Mouse (Mus musculus) thymus, adult 2 months (tissue): Measurements from ENCODE around the gene Nudt22. TPM values are rescaled to one million over a fixed set of nuclear protein-coding genes. Genes with fewer than 3 reads are reported as not detected.

Experiments used
- DNase-seq: peaks from one replicate; pipeline ENCODE4 v3.0.0; 2021
- H3K27ac ChIP-seq: fragments of 200-500 bp; 2 replicates; pipeline ENCODE4 v1.5.1; 2012; ENCODE audit warnings: low read length, control low read depth; ENCODE audit not compliant: control insufficient read depth, insufficient read depth
- H3K27me3 ChIP-seq: fragments of 200-500 bp; 2 replicates; pipeline ENCODE4 v1.6.1; 2012; ENCODE audit warnings: mild to moderate bottlenecking, low read length, moderate library complexity, mixed read lengths; ENCODE audit not compliant: control insufficient read depth, insufficient read depth
- H3K36me3 ChIP-seq: fragments of 200-500 bp; 2 replicates; pipeline ENCODE4 v1.6.1; 2012; ENCODE audit warnings: mild to moderate bottlenecking, low read length, moderate library complexity; ENCODE audit not compliant: control insufficient read depth, insufficient read depth
- H3K4me1 ChIP-seq: fragments of 200-500 bp; replicated peaks from 2 replicates; pipeline ENCODE4 v1.6.1; 2012; ENCODE audit warnings: low read length; ENCODE audit not compliant: control insufficient read depth, insufficient read depth
- H3K4me3 ChIP-seq: fragments of 200-500 bp; 2 replicates; pipeline ENCODE4 v1.5.1; 2012; ENCODE audit warnings: mild to moderate bottlenecking, low read length, control low read depth, moderate library complexity; ENCODE audit not compliant: control insufficient read depth, insufficient read depth
- CTCF ChIP-seq: fragments of 200-500 bp; IDR thresholded peaks from 2 replicates; pipeline ENCODE4 v1.5.1; 2012; ENCODE audit warnings: mild to moderate bottlenecking, control low read depth, low read length, moderate library complexity, borderline replicate concordance; ENCODE audit not compliant: control insufficient read depth, poor library complexity, insufficient read depth; ENCODE audit errors: extremely low read depth
- POLR2A ChIP-seq: fragments of 200-500 bp; IDR thresholded peaks from 2 replicates; pipeline ENCODE4 v1.6.1; 2012; ENCODE audit warnings: mild to moderate bottlenecking, low read length, control low read depth, moderate library complexity; ENCODE audit not compliant: control insufficient read depth, poor library complexity, insufficient read depth; ENCODE audit errors: extremely low read depth
- WGBS: fragments of 180-500 bp; shearing (Covaris S2); methylation state at CpG from one replicate; pipeline ENCODE4 v1.1.7; 2018; 5-methylcytosine and 5-hydroxymethylcytosine counted together
- polyA plus RNA-seq: library from polyadenylated mRNA; depleted of rRNA; stranded (reverse); fragments of >200 nt; gene quantifications from 2 replicates; pipeline ENCODE4 v1.2.3, GENCODE M21; 2012

Nudt22 gene
- polyA plus RNA-seq, 1 experiment: 46.5 TPM

DNA sequence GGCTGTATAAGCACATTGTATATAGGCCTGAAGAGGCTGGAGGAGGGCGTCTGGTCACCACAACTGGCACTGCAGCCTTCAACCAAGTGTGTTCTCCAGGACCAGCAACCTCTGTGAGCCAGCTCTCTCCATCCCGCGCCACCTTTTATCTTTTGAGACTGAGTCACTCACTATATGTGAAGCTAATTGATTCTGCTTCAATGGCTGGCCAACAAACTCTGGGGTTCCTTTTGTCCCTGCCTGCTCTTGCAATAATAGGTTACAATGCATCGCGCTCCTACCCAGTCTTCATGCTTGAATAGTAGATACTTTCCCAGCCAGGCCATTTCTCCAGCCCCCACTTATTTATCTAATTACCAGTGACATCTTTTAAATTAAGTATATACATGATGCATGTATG, 12.3 kb downstream of the Nudt22 start:
- no peak for DNase-seq
- TF ChIP-seq CTCF (no peak), POLR2A (no peak)
- WGBS: 98% methylated on average over 5 of the region's 5 CpGs

DNA sequence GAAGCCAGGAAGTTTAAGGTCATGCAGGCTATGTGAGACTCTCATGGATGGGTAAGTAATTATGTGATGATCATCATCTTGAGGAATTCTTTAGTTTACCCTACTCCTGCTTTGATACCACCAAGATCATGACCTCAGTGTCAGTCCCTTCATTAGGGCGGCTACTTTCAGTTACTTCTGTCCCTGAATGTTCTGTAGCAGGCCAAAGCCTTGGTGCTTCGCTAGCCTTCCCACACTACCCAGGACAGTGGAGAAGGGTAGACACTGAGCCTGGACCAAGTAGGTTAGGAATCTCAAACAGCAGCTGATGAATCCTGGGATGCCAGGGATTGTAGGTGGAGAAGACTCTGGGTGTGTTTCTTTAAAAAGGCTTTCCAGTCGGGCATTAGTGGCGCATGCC, 14.5 kb downstream of the Nudt22 start:
- Histone ChIP-seq H3K27me3 (no peaks in the 10 kb centered on the region), H3K4me3 (no peak overlapping the region), H3K36me3 (peaks cover 6% of the 10 kb centered on the region; the same call in 1 of the 2 replicates), H3K4me1 (peaks cover 29% of the 10 kb centered on the region), H3K27ac (no peak overlapping the region)
- TF ChIP-seq CTCF: no peak
- no peak for TF ChIP-seq POLR2A
- WGBS: 97% methylated on average over 4 of the region's 4 CpGs
- DNase-seq: no peak

More for the DNA sequence above, 12.3 kb downstream of the Nudt22 start:
- Histone ChIP-seq H3K27ac (no peak overlapping the region), H3K4me1 (peaks cover 23% of the 10 kb centered on the region), H3K4me3 (no peak overlapping the region), H3K36me3 (no peaks in the 10 kb centered on the region), H3K27me3 (no peaks in the 10 kb centered on the region)

DNA sequence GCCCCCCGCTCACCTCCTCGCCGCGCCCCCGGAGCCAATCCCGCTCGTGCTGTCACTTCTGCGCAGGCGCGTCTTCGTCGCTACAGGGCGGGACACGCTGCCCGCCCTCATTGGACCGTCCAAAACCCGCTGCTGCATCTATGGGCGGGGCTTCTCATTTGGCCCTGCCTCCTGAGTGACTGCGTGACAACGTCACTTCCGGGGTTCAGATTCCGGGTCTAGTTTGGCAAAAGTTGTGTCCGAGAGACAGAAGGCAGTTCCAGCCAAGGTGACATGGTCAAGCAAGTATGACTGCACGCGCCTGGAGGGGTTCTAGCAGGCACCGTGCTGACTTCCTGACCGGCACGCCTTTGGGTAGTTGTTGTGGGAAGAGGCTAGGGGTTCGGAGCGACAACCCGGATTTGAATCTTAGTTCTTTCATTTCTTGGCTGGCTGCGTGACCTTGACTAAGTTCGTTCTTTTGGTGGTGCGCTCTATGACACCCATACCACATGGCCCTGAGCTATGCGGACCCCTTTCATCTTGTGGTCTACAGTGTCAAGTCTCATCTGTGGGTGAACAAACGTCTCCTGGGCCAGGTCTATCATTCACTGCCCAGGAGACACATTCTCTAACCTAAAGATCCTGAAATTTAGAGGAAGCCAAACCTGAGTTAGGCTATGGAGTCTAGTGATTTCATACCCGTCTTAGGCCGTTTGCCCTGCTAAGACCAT, 15.4 kb downstream of the Nudt22 start, which contains the start of gene Fkbp2:
Gene Fkbp2, minus strand, starts transcription at position 121 of the 713 bp plus-strand sequence.
- Histone ChIP-seq H3K4me3 (peak within 1 kb of the TSS; percentile 65), H3K27me3 (no peaks in the 10 kb centered on the region), H3K4me1 (peaks cover 28% of the 10 kb centered on the region), H3K36me3 (peaks cover 6% of the 10 kb centered on the region; the same call in 1 of the 2 replicates), H3K27ac (peak within 1 kb of the TSS; percentile 53)
- under 1% methylated on average over 38 of the region's 38 CpGs for WGBS
- DNase-seq: peak; percentile 98
- TF ChIP-seq CTCF: peak; percentile 37; the same call in 1 of the 2 replicates
- peak; percentile 35 for TF ChIP-seq POLR2A

DNA sequence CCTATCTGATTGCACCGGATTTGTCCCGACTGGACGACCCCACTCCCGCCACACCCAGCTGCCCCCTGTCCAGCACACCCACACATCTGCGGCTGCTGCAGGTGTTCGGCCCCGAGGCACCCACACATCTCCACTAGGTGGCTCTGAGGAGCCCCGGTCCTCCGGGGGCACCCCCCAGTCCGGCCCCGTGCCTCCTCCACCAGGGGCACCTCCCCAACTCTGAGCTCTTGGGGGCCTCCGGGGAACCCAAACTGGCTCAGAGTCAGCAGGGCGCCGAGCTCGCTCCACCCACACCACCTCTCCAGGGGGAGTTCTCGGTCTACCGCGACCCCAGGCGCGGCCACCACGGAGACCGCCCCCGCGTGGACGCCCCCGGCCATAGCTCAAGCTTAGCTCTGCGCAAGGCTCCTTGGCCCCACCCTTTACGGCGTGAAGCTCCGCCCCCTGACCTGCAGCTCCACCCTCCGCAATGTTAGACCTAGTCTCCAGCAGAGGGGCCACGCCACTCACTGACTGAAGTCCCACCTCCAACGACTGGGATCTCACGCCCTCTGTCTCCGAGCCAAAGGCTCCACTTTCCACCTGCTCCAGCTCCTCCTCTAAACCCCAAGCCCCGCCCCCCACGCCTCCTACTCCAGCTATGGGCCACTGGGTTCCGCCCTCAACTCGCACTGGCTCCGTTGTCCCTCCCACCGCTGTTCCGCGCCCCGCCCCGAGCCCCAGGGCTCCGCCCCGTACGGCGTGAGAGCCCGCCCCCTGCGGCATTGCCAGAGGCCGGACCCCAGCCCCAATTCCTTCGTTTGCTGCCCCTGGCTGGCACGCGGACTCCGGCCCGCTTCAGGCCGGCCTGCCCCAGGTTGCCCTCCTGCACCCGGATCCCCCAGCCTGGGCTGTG, 16.2 kb downstream of the Nudt22 start:
- WGBS: under 1% methylated on average over 59 of the region's 59 CpGs
- H3K27me3 ChIP-seq: no peaks in the 10 kb centered on the region

DNA sequence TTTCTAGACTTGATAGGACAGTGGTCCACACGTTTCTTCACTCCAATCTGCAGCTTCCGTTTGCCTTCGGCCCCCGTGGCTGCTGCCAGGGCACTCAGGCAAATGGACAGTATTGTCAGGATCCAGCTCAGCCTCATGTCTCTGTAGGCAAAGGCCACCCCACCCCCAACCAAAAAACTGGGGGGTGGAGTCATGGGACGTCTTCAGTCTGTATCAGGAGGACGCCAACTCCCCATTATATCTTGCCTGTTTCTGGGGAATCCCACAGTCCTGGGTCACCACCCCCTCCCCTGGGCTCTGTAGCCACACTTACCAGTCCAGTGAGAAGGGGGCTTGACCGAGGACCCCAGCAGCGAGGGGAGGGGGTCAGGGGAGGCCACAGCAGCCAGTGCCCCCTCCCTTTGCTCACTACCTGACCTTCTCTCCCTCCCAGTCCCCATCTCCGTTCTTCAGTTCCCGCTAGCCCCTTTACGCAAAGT, 16.9 kb downstream of the Nudt22 start:
- DNase-seq: peak; percentile 54
- Histone ChIP-seq H3K4me1 (peaks cover 29% of the 10 kb centered on the region), H3K27me3 (no peaks in the 10 kb centered on the region), H3K4me3 (peak overlapping the region; percentile 48), H3K36me3 (peaks cover 6% of the 10 kb centered on the region; the same call in 1 of the 2 replicates), H3K27ac (peak overlapping the region; percentile 1; the same call in 1 of the 2 replicates)
- 31% methylated on average over 11 of the region's 11 CpGs for WGBS
- no peak for TF ChIP-seq POLR2A
- no peak for TF ChIP-seq CTCF

More for the DNA sequence above, 16.2 kb downstream of the Nudt22 start:
- Histone ChIP-seq H3K4me3 (peak overlapping the region; percentile 65), H3K36me3 (peaks cover 6% of the 10 kb centered on the region; the same call in 1 of the 2 replicates), H3K27ac (peak overlapping the region; percentile 1; the same call in 1 of the 2 replicates), H3K4me1 (peaks cover 28% of the 10 kb centered on the region)
- peak; percentile 99 for DNase-seq
- TF ChIP-seq POLR2A (peak; percentile 41), CTCF (peak; percentile 96)

DNA sequence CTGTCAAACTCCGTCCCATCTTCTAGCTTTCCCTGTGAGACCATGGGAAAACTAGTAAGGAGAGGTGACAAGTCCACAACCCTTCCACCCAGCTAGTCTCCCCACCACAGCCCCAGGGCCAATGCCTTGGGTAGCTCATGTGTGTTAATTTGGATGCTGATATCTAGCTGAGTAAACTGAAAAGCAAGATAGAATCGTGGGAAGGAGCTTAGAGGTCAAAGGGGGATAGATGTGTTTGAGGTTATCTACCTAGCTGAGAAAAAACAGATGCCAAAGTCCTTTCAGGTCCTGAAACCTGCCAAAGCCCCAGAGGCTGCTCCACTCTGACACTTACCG, 17.3 kb downstream of the Nudt22 start:
- TF ChIP-seq POLR2A: no peak
- no peak for TF ChIP-seq CTCF
- H3K27ac ChIP-seq: peak overlapping the region; percentile 7; the same call in 1 of the 2 replicates
- DNase-seq: no peak
- H3K4me3 ChIP-seq: peak overlapping the region; percentile 48
- H3K4me1 ChIP-seq: peaks cover 32% of the 10 kb centered on the region
- peaks cover 6% of the 10 kb centered on the region; the same call in 1 of the 2 replicates for H3K36me3 ChIP-seq
- 61% methylated on average over 3 of the region's 3 CpGs for WGBS
- H3K27me3 ChIP-seq: no peaks in the 10 kb centered on the region
